Mouse (Mus musculus) heart, adult 2 months (tissue): ENCODE results near the gene Tssk3.

Experiments
- CTCF ChIP-seq: fragments of 200-600 bp; IDR thresholded peaks from 2 replicates; pipeline ENCODE4 v1.8.1; 2022; ENCODE audit warnings: antibody characterized with exemption, mild to moderate bottlenecking, moderate library complexity
- EP300 ChIP-seq: fragments of 200-500 bp; IDR thresholded peaks from 2 replicates; pipeline ENCODE4 v1.6.1; 2011; ENCODE audit warnings: low read depth, low read length, control low read depth; ENCODE audit not compliant: insufficient read depth
- POLR2A ChIP-seq: fragments of 200-500 bp; IDR thresholded peaks from 2 replicates; pipeline ENCODE4 v1.6.1; 2011; ENCODE audit warnings: mild to moderate bottlenecking, low read depth, low read length, control low read depth; ENCODE audit not compliant: insufficient read depth

DNA sequence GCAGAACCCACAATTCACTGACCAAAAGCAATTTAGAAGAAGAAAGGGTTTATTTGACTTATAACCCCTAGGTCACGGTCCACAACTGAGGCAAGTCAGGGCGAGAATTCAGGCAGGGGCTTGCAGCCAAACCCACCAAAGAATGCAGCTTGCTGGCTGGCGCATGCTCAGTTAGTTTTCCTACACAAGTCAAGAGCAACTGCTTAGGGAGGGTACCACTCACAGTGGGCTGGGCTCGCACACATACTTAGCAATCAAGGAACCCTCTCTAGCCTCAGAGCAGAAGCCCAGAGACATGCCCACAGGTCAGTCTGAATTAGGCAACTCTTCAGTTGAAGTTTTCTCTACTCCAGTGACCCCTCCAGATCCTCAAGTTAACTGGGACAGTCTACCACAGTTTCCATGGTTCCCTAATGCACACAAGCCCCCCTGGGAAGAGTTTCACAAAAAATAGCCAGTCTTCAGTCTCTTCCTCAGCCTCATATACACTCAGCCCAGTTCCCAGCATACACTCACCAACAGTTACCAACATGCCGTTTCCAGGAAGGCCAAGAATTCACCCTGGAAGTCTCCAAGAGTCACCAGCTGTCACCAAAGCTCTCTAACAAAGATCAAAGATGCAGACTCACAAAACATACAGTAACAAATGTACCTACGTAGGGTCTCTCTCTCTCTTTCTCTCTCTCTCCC, 20.0 kb upstream of the Tssk3 start:
- TF ChIP-seq POLR2A (no peak), EP300 (no peak), CTCF (no peak)
